Mouse (Mus musculus) heart, embryonic 15.5 days (tissue): ENCODE measurements around the gene 4933411K16Rik. TPM values are rescaled to one million over a fixed set of nuclear protein-coding genes. Genes with fewer than 3 reads are reported as not detected.

Experiments
- ATAC-seq: fragments of 200-750 bp; cut with Nextera tagmentation; replicated peaks from 2 replicates; pipeline ENCODE4 v1.8.0; 2017; ENCODE audit warnings: low read depth, moderate TSS enrichment; ENCODE audit not compliant: insufficient number of reproducible peaks, insufficient read depth, low FRiP score
- H3K27ac ChIP-seq: fragments of 300-500 bp; sonication (generic); 2 replicates; pipeline ENCODE4 v1.5.1; 2015; ENCODE audit warnings: mild to moderate bottlenecking, inconsistent platforms
- H3K27me3 ChIP-seq: fragments of 300-500 bp; sonication (generic); 2 replicates; pipeline ENCODE4 v1.6.1; 2015; ENCODE audit warnings: inconsistent platforms
- H3K36me3 ChIP-seq: fragments of 300-500 bp; sonication (generic); 2 replicates; pipeline ENCODE4 v1.6.1; 2015; ENCODE audit warnings: mild to moderate bottlenecking, inconsistent platforms
- H3K4me1 ChIP-seq: fragments of 300-500 bp; sonication (generic); replicated peaks from 2 replicates; pipeline ENCODE4 v1.6.1; 2015; ENCODE audit warnings: inconsistent platforms
- H3K4me2 ChIP-seq: fragments of 300-500 bp; sonication (generic); 2 replicates; pipeline ENCODE4 v1.6.1; 2015; ENCODE audit warnings: inconsistent platforms, mild to moderate bottlenecking, moderate library complexity
- H3K4me3 ChIP-seq: fragments of 300-500 bp; sonication (generic); 2 replicates; pipeline ENCODE4 v1.5.1; 2015; ENCODE audit warnings: mild to moderate bottlenecking, inconsistent platforms
- H3K9ac ChIP-seq: fragments of 300-500 bp; sonication (generic); 2 replicates; pipeline ENCODE4 v1.6.1; 2015; ENCODE audit warnings: mild to moderate bottlenecking, inconsistent platforms
- H3K9me3 ChIP-seq: fragments of 300-500 bp; sonication (generic); replicated peaks from 2 replicates; pipeline ENCODE4 v1.6.1; 2016; ENCODE audit warnings: inconsistent platforms
- WGBS: fragments of 180-500 bp; shearing (Covaris S2); methylation state at CpG from one replicate; pipeline ENCODE4 v1.1.7; 2015; ENCODE audit warnings: mixed read lengths; 5-methylcytosine and 5-hydroxymethylcytosine counted together
- polyA plus RNA-seq: library from polyadenylated mRNA; unstranded; fragments of >200 nt; fragmentation: Nextera tagmentation; extraction: Ambion mirVana; gene quantifications from 2 replicates; pipeline ENCODE4 v1.2.1, GENCODE M21; 2015

Gene 4933411K16Rik
- polyA plus RNA-seq, result not detected in 2 replicates

DNA sequence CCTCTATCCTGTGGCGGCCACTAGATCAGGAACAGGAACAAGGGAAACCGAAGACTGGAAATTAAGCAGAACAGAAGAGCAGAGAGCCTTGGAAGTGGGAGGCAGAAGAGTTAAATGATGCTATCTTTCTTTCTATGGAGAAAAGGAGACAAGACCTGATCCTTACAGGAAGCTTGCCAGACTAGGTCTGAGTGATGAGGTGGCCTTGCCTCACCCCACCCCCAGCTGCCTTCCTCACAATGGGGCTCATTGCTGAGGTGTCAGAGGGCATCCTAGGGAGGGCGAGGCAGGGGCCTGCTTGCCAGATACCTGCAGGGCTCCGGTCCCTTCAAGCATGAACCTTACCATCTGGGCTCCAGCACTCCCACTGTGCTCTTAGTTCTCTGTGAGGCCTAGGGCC, at the start of gene 4933411K16Rik:
4933411K16Rik (plus strand) TSS at position 301 of the 400 bp plus-strand sequence.
- no peaks in the 10 kb centered on the region for H3K27me3 ChIP-seq
- H3K4me1 ChIP-seq, result 0 out of 2 replicates have a peak, but pooled peaks cover 4% of the 10 kb centered on the region
- ATAC-seq, result no peak
- H3K9me3 ChIP-seq, result no peaks in the 10 kb centered on the region
- 65% methylated on average over 4 of the region's 4 CpGs for WGBS
- H3K27ac ChIP-seq, result no peak within 1 kb of the TSS
- H3K4me2 ChIP-seq, result no peak within 1 kb of the TSS
- H3K36me3 ChIP-seq, result no peaks in the 10 kb centered on the region
- H3K4me3 ChIP-seq, result no peak within 1 kb of the TSS
- H3K9ac ChIP-seq, result no peak within 1 kb of the TSS

DNA sequence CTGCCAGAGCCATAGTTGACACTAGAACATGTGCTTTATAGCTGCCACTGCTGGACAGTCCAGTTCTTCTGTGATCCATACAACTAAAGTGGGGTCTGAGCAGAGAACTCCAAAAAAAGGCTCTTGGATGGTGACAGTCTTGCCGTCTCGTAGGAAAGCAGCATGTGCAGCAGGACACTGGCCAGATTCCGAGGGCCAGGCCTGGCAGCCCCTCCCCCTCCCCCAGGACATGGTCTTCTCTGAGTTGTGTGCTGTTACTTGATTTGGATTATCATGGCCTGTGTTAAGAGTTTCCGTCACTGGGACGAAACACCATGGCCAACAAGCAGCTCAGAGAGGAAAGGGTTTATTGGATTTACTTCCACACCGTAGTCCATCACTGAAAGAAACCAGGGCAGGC, 47.8 kb upstream of the 4933411K16Rik start:
- WGBS, result 30% methylated on average over 6 of the region's 6 CpGs
- H3K9ac ChIP-seq, result no peak overlapping the region
- no peak for ATAC-seq
- H3K9me3 ChIP-seq, result no peaks in the 10 kb centered on the region
- no peaks in the 10 kb centered on the region for H3K36me3 ChIP-seq
- no peaks in the 10 kb centered on the region for H3K27me3 ChIP-seq
- H3K4me2 ChIP-seq, result no peak overlapping the region
- peaks cover 72% of the 10 kb centered on the region for H3K4me1 ChIP-seq
- H3K4me3 ChIP-seq, result no peak overlapping the region
- H3K27ac ChIP-seq, result peak overlapping the region; percentile 28; the same call in 1 of the 2 replicates

DNA sequence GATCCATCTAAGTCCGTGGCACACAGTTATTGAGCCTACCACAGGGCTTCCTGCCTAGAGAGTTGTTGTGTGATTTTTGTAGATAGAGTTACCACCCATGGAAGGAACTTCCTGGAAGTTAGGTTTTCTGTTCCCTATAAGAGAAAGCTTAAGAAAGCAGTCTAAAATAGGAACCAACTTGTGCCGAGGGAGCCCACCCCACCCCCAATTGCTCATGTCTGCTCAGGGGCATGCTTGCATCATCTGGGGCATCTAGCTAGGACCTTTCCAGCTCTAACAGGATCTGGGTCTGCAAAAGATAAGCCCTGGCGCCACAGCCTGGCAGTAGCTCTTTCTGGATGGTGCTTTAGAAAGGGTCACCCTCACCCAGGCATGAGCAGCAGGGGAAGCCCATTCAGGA, 46.4 kb upstream of the 4933411K16Rik start:
- Histone ChIP-seq H3K36me3 (no peaks in the 10 kb centered on the region), H3K9ac (no peak overlapping the region), H3K9me3 (no peaks in the 10 kb centered on the region), H3K27me3 (no peaks in the 10 kb centered on the region), H3K4me2 (no peak overlapping the region), H3K27ac (peak overlapping the region; percentile 51), H3K4me3 (no peak overlapping the region), H3K4me1 (peaks cover 58% of the 10 kb centered on the region)
- no peak for ATAC-seq
- WGBS, result 33% methylated on average over 3 of the region's 3 CpGs

DNA sequence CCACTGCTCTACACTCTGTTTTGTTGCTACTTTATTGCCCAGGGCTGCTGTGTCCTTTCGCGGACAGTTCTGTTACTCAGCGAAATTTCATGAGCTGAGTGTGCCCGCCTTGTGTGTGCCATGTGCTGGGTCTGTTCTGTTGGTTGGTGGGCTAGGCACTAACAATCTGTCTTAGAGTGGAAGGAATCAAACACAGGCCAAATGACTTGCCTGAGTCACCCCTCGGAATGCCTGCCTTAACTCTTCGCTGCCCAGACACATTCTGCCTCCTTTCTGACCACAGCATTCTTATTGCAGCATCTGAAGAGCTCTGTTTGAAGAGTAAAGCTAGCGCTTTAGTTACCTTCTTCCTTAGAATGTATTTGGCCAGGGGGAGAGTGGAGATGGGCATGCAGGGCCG, 45.5 kb upstream of the 4933411K16Rik start:
- Histone ChIP-seq H3K4me2 (no peak overlapping the region), H3K4me3 (no peak overlapping the region), H3K36me3 (no peaks in the 10 kb centered on the region), H3K27me3 (no peaks in the 10 kb centered on the region), H3K27ac (no peak overlapping the region), H3K9ac (no peak overlapping the region), H3K4me1 (peaks cover 49% of the 10 kb centered on the region), H3K9me3 (no peaks in the 10 kb centered on the region)
- WGBS, result 65% methylated on average over 8 of the region's 8 CpGs
- no peak for ATAC-seq

DNA sequence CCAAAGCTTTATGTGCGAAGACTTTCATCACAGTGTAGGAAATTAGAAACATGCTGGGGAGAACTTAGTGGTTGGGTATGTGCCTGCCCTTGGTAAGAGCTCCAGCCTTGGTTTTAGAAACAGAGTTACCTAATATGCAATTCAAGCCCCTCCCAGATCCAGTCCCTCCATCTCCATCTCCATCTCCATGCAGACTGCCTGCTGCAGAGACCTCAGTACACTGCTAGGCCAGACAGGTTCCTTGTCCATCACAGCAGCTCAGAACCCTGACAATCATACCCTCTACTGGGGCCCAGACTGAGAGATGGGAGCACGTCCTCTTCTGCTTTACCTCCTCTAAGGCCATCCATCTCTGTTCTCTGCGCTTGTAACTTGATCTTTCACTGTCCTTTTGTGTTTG, 43.5 kb upstream of the 4933411K16Rik start:
- no peak overlapping the region for H3K9ac ChIP-seq
- H3K4me3 ChIP-seq, result no peak overlapping the region
- no peak overlapping the region for H3K4me2 ChIP-seq
- peaks cover 49% of the 10 kb centered on the region for H3K4me1 ChIP-seq
- no peaks in the 10 kb centered on the region for H3K9me3 ChIP-seq
- H3K27ac ChIP-seq, result peak overlapping the region; percentile 67
- ATAC-seq, result no peak
- H3K36me3 ChIP-seq, result no peaks in the 10 kb centered on the region
- 49% methylated on average over 3 of the region's 3 CpGs for WGBS
- H3K27me3 ChIP-seq, result no peaks in the 10 kb centered on the region

DNA sequence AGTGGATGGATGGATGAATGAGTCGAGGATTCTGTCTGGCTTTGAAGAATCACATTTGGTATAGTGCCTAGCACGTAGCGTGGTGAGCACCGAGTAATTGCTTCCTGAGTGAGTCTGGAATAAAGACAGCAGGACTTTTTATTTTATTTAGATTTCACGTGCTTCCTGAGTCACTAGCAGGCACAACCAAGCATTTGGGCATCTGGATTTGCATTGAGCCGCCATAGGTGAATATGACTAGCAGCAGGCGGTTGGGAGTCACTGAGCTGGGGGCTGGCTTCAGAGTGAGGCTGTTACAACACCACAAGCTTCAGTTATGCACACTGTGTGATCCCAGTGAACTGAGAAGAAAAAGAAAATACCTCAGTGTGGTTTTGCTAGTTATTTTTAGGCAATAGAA, 43.0 kb upstream of the 4933411K16Rik start:
- Histone ChIP-seq H3K27me3 (no peaks in the 10 kb centered on the region), H3K4me2 (no peak overlapping the region), H3K36me3 (no peaks in the 10 kb centered on the region), H3K27ac (peak overlapping the region; percentile 67), H3K4me1 (peaks cover 45% of the 10 kb centered on the region), H3K9ac (no peak overlapping the region), H3K9me3 (no peaks in the 10 kb centered on the region), H3K4me3 (no peak overlapping the region)
- ATAC-seq, result no peak
- 58% methylated on average over 7 of the region's 7 CpGs for WGBS

DNA sequence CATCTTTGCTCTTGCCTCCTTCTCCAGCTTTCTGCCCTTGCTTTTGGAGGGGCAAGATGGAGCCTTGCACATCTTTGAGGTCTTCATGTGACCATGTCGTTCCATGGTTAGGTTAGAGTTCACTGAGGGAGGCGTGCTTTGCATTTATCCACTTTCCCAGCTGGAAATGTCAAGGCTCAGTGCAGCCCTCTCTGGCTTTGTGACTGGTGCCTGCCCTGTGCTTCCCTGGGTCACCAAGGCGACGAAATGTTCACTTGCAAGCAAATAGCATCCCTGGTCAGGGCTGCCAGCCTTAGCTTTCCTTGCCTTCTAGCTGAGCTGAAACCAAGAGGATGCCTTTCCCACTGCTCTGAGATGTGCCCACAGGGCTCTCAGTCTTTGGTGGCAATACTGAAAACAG, 41.6 kb upstream of the 4933411K16Rik start:
- Histone ChIP-seq H3K4me3 (no peak overlapping the region), H3K27me3 (no peaks in the 10 kb centered on the region), H3K36me3 (no peaks in the 10 kb centered on the region), H3K9me3 (no peaks in the 10 kb centered on the region), H3K4me2 (no peak overlapping the region), H3K4me1 (peaks cover 31% of the 10 kb centered on the region), H3K9ac (no peak overlapping the region), H3K27ac (no peak overlapping the region)
- WGBS, result 75% methylated on average over 4 of the region's 4 CpGs
- ATAC-seq, result no peak

DNA sequence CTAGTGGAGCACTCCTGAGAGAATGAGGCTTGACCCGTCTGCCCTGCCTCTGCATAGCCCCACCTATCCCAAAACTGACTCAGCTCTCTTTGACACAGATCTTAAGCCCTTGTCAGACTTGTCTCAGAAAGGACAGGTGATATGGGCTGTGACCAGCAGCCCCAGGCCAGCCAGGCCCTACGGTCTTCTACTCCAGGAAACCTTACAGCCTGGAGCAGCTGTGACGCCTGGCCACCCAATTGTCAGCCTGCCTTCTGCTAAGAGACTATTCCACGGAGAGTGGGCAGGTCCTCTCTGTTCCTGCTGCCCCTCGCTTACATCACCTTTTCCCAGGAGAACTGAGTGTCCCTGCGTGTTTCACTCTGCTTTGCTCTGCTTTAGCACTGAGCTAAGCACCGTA, 40.9 kb upstream of the 4933411K16Rik start:
- no peak for ATAC-seq
- peaks cover 28% of the 10 kb centered on the region for H3K4me1 ChIP-seq
- no peaks in the 10 kb centered on the region for H3K27me3 ChIP-seq
- H3K27ac ChIP-seq, result no peak overlapping the region
- WGBS, result 83% methylated on average over 7 of the region's 7 CpGs
- H3K4me3 ChIP-seq, result no peak overlapping the region
- no peaks in the 10 kb centered on the region for H3K36me3 ChIP-seq
- H3K9me3 ChIP-seq, result no peaks in the 10 kb centered on the region
- no peak overlapping the region for H3K4me2 ChIP-seq
- no peak overlapping the region for H3K9ac ChIP-seq

DNA sequence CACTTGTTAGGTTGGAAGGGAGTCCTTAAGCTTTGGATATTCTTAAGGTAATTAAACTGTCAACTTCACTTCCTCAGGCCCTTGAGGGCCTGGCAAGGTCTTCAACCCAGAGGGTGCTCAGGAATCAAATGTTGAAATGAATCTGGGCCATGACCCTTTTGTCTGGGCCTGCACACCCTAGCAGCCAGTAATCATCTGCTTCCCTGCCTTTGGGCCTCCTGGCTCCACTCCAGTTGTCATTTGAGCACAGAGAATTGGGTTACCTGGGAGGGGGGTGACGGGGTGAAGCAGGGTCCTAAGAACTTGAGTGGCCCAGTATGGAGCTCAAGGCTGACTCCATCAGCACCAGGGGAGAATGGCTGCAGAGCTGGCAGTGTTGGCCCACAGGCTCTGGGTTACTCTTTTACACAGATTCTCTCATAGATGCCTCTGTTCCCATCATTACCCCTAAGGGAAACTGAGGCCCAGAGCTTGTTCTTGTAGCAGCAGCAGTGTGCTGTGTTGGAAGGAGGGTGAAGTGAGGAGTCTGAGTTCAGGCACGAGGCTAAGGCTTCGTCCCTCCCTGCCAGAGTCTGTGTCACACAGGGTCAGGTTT, 37.7 kb upstream of the 4933411K16Rik start:
- H3K27ac ChIP-seq, result no peak overlapping the region
- no peak for ATAC-seq
- no peaks in the 10 kb centered on the region for H3K36me3 ChIP-seq
- H3K9me3 ChIP-seq, result no peaks in the 10 kb centered on the region
- 77% methylated on average over 3 of the region's 3 CpGs for WGBS
- no peak overlapping the region for H3K4me2 ChIP-seq
- H3K4me3 ChIP-seq, result no peak overlapping the region
- peaks cover 31% of the 10 kb centered on the region for H3K4me1 ChIP-seq
- H3K9ac ChIP-seq, result no peak overlapping the region
- H3K27me3 ChIP-seq, result no peaks in the 10 kb centered on the region

DNA sequence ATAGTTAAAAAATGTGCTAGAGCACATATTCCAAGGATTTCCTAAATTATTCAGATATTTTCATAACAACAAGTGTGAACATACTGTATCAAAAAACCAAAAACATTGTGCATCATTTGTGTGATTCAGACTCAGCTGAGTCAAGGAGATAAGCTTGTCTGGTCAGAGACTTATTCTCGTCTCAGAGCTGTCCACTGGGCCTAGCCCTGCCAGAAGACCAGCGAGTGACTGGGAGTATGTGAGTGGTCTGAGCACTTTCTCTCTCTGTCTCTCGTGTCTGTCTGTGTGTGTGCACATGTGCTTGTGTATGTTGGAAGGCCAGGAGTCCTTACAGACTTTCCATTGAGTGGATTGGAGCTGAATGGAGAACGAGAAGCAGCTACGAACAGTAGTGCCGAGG, 37.0 kb upstream of the 4933411K16Rik start:
- no peak overlapping the region for H3K4me2 ChIP-seq
- 72% methylated on average over 6 of the region's 6 CpGs for WGBS
- no peaks in the 10 kb centered on the region for H3K36me3 ChIP-seq
- ATAC-seq, result no peak
- no peak overlapping the region for H3K9ac ChIP-seq
- peaks cover 34% of the 10 kb centered on the region for H3K4me1 ChIP-seq
- no peaks in the 10 kb centered on the region for H3K27me3 ChIP-seq
- H3K27ac ChIP-seq, result no peak overlapping the region
- no peak overlapping the region for H3K4me3 ChIP-seq
- H3K9me3 ChIP-seq, result no peaks in the 10 kb centered on the region

DNA sequence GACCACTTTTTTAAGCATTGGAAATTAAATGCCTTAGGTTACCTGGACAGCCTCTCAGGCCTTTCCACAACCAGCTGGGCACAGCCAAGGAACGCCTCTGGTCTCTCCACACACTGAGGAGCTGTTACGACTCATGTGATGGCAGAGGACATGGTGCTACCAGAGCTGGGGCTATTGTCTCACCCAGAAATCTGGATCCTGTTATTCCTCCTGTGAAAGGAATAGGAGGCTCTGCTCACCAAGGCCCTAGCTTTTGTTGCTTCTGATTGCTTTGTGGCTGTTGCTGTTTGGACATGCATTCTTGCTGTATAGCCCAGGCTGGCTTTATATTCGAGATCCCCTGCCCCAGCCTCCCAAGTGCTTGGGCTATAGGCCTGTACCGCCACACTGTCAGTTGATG, 35.8 kb upstream of the 4933411K16Rik start:
- 77% methylated on average over 4 of the region's 4 CpGs for WGBS
- no peak overlapping the region for H3K4me2 ChIP-seq
- peaks cover 39% of the 10 kb centered on the region for H3K4me1 ChIP-seq
- H3K27me3 ChIP-seq, result no peaks in the 10 kb centered on the region
- peak overlapping the region; percentile 81 for H3K27ac ChIP-seq
- no peak overlapping the region for H3K9ac ChIP-seq
- no peak for ATAC-seq
- no peaks in the 10 kb centered on the region for H3K36me3 ChIP-seq
- no peaks in the 10 kb centered on the region for H3K9me3 ChIP-seq
- no peak overlapping the region for H3K4me3 ChIP-seq

DNA sequence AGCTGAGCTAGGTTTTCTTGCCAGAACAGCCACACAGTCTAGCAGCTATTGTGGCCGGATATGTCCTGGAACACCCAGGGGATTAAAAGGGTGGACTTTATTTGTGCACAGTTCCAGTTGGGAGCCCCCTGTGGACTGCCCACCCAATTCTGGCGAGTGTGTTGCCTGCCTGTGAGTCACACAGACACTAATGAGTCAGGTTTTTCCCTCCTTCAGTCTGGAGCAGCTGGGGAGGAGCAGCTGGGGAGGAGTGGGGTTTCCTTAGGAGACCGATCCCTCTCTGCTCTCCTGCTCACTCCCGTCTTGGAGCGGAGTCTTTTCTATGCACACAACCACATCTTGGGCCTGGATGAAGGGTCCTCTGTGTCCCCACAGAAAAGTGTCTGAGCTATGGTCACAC, 35.2 kb upstream of the 4933411K16Rik start:
- peak overlapping the region; percentile 81 for H3K27ac ChIP-seq
- ATAC-seq, result no peak
- peaks cover 44% of the 10 kb centered on the region for H3K4me1 ChIP-seq
- H3K4me3 ChIP-seq, result no peak overlapping the region
- no peak overlapping the region for H3K4me2 ChIP-seq
- no peaks in the 10 kb centered on the region for H3K27me3 ChIP-seq
- 63% methylated on average over 5 of the region's 5 CpGs for whole genome bisulfite sequencing
- H3K9me3 ChIP-seq, result no peaks in the 10 kb centered on the region
- H3K36me3 ChIP-seq, result no peaks in the 10 kb centered on the region
- H3K9ac ChIP-seq, result no peak overlapping the region
